Mouse (Mus musculus) brain, adult 2 months (tissue): ENCODE results near the gene Gadd45a.

Source experiments
- DNase-seq: peaks from one replicate; pipeline ENCODE4 v3.0.0; 2011; ENCODE audit warnings: low read depth, low spot score

Gene Gadd45a

DNA sequence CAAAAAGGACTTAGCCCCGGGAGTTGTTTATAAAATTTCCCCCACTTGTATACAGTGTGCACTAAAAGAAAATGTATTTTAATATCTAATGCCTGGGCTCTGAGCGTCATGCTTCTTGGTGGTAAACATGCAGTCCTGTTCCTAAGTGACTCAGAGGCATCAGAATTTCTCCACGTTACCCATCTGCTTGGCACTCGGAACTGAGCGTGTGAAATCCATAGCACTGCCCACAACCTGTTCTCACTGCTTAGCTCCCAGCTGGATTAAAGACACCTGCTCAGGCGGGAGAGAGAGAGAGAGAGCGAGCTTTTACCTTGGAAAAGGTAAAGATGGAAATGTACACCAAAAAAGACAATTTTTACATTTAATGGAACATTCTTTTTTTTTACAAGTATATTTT is 18.3 kb downstream of the Gadd45a start:
- peak; percentile 40 for DNase-seq

GRCm38 (mm10) chr6:67018365-67018764 is 18.9 kb downstream of the Gadd45a start:
- no peak for DNase-seq

GRCm38 (mm10) chr6:67016520-67017111 is 20.6 kb downstream of the Gadd45a start:
- DNase-seq = no peak

- DNase-seq = no peak
Measured at GRCm38 (mm10) chr6:67015739-67016519, 21.3 kb downstream of the Gadd45a start.

DNA sequence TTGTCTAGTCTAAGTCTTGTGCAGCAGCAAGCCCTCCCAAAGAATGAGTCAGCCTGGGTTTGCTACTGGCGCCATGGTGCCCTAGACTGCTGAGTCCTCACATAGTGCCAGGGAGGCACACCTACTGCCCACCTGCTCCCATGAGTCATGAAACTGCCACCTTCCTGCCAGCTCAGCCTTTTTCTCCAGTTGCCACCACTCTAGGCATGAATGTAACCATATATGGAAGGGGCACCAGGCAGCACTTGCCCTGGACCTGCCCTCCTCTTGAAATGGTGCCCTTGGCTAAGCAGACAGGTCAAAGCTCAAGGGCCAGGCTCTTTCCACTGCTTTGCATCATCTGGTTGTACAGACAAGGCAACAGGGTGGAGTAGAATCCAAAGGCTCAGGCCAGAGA is 22.6 kb downstream of the Gadd45a start:
- DNase-seq = peak; percentile 74

DNA sequence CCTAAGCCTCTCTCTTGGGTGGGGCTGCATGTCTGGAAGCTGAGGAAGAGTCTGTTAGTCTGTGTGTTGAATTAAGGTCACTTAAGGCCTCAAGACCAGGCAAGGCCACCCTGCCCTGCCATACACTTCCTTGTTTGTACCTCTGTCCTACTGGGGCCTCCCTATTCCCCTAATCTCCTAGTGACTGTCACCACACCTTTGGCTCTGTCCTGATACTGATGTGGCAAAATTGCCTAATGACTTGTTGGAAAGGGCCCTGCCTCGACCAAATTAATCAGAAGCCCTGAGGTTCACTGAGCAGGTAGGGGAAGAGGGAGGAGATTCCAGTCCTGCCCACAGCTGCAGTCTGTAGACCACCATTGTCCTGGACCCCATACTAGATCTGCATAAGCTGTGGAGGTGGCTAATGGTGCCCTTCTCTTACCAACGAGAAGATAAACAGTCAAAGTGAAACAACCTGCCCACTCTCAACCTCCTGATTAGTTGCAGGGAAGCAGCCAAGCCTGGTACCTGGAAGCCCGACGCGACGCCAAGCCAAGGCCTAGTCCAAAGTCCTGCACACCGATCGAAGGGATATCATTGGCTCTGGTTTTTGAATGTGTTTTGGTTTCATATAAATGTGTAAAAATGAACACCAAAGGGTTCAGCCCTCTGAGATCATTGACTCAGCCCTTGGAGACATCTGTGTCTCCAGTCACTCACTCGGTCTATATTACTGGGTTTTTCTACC is 23.1 kb downstream of the Gadd45a start:
- DNase-seq = no peak

DNA sequence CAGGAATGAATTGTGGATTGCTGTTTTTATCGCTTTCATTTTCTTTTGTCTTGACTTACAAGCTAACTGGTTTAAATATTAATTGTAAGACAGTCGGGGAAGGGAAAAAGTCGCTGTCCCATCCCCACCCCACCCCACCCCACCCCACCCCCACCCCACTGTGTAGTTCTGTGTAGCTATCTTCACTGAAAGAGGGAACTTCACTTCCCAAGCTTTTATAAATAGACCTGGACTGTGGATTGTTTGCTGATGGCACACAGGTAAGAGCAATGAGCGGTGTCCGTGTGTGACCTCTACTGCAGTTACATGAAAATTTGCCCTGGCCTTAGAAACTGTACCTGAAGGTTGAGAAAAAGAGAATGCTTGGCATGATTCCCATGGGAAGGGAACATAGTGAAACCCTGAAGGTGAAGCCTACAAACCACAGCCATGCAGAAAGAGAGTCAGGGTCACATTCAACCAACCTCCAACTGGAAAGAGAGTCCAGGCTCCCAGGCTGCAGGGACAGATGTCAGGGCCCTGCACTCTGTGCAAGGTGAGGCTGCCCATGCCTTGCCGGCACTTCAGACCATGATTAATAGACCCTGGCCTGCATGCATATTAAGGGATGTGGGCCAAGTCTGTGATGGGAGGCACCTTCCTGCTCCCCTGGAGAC is 23.8 kb downstream of the Gadd45a start:
- no peak for DNase-seq

GRCm38 (mm10) chr6:67011217-67011518 is 26.1 kb downstream of the Gadd45a start:
- no peak for DNase-seq

- peak; percentile 15 for DNase-seq
Measured at GRCm38 (mm10) chr6:67010370-67011216, 26.7 kb downstream of the Gadd45a start.

DNA sequence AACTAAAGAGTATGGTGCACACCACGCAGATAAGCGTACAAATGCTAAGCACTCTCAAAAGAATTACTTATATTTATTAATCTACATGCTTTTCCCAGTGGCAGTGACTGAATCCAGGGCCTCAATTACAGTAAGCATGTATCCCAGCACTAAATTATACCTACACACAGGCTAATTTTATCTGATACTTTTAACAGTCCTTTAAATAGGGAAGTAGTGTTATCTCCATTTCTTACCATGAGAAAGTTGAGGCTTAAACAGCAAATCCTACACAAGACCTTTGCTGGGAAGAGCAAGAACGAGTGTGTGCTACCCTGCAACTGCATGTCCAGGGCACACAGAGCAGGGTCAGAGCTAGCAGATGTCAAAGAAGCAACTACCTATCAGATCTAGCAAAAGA is 27.4 kb downstream of the Gadd45a start:
- DNase-seq = no peak

DNA sequence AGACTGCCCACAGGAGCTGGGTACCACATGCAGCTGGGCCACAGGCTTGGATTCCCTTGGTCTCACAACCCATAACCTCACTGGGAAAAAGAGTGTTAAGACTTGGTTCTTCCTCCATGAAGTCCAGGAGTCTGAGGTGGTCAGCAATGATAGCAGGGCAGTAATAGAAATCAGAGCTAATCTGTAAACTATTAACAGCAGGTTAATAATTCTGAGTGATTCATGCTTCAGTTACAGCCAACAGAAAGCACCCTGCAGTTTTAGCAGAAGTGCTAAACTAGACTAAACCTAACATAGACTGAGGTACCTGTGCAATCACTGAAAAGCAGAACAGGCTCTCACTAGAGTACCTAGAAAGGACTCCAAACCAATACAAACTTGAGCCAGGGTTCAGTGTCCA is 37.5 kb downstream of the Gadd45a start:
- no peak for DNase-seq

DNA sequence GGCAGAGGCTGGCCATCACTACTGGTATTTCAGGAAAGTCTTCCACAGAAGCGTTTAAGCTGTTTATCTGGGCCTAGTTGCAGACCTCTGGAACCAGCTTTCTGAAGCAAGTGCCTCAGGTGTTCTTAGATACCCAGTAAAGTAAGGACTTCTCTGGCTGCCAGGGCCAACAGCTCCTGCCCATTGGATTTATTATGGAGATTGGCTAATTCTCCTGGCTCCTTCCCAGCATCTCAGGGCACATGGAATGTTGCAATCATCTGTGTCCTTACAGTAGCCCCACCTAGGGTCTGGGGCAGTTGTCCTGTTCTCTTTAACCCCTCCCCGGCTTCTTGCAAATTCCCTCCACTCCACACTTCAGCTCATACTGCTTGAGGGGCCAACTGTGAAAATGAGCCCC is 38.6 kb downstream of the Gadd45a start:
- no peak for DNase-seq

DNA sequence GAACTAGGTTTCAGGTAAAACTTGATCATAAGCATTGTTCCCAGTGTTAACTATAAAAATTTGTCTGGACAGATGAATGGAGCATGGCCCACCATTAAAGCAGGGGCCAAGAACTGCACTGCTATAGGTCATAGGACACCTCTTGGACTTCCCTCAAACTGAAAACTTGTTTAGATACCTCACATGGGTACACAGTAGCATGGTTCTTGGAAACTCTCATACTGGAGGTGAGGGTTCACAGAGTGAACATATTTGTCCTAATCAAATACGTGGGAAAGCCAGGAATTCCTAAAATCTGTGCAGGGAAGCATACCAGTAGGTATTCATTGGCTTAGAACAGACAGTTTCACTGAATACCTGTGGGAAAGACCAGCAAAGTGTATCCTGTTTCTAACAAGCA is 41.0 kb downstream of the Gadd45a start:
- no peak for DNase-seq

DNA sequence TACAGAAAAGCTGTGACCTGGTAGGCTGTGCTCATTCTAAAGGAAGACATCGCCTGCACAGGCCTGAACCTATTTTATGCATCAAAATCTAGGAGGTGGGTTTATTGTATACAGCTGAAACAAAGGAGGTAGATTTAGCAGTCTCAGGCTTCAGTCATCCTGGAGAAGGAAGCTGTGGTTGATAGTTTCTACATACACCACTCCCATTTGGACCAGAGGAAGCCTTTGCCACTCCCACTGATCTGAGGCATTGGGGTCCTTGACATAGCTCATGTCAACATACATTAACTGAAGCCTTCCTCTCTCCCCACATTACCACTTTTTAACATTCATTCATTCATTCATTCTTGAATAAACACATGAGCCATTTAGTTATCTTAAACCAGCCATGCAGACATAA is 41.4 kb downstream of the Gadd45a start:
- DNase-seq = no peak

DNA sequence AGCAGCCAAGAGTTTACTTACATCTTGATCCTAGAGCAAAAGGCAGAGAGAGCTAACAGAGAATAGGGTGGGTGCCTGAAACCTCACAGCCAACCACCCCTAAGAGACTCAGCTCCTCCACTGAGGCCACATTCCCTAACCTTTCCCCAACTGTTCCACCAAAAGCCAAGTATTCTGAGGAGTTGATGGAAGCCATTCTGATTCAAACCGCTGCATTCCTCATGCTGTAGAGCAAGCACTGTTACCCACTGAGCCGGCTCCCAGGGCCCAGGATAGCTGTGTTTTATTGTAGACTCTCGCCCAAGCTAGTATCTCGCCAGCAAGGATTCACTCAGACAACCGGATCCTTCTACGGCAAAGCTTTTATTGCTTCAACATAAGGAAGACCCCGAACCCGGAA is 42.3 kb downstream of the Gadd45a start:
- DNase-seq = no peak

GRCm38 (mm10) chr6:66992786-66993185 is 44.5 kb downstream of the Gadd45a start:
- DNase-seq = no peak

GRCm38 (mm10) chr6:66992232-66992631 is 45.0 kb downstream of the Gadd45a start:
- DNase-seq = no peak

- DNase-seq = no peak
Measured at GRCm38 (mm10) chr6:66989518-66989917, 47.7 kb downstream of the Gadd45a start.

DNA sequence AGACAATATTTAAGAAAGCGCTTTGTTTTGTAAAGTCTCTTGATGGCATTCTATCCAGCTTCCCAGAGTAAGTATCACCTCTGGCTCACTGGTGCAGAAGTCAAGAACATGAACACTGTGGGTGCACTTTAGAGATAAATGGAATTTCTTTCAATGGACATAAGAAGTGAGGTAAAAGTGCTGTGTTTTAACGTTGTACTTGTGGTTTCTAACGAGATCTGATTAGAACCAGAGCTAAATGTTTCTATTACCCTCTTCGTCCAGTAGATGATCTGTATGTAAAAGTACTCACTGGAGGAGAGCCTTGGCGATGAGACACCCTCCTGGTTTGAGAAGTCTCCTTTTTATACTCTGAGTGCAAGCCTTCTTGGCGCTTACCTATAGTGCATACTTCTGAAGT is 48.2 kb downstream of the Gadd45a start:
- DNase-seq = no peak

- DNase-seq = no peak
Measured at GRCm38 (mm10) chr6:66988363-66988762, 48.9 kb downstream of the Gadd45a start.

DNA sequence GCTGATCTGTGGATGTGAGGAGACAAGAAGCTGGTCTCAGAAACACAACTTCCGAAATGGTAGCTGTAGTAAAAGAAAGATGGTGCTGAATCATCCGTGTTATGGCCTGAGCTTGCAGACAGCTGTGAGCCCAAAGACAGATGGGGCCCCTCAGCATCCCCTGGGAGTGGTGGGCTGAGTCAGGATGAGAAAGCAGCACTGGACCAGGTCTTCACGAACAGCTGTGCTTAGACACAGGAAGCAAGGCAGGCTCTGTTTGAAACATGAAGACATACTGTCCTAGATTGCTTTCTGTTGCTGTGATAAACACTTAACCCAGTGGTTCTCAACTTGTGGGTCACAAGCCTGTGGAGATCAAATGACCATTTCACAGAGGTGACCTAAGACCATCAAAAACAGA is 49.6 kb downstream of the Gadd45a start:
- DNase-seq = no peak

DNA sequence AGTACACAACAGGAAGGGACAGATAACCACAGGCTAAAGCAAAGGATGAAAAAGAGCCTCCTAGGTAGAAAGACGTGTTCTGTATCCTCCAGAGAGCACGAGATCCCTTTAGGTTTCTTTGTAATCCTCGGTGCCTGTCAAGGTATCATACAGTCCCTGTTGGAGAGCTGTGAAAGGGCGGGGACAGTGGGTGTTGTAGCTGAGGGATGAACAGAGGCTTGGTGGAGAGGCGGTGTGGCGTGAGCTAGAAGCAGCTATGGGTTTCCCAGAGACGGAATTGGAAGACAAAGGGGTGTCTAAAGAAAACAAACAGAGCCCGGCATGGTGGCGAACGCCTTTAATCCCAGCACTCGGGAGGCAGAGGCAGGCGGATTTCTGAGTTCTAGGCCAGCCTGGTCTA is 51.2 kb downstream of the Gadd45a start:
- no peak for DNase-seq
